Mouse (Mus musculus) natural killer cell, adult 2 months (primary cell): ENCODE measurements around the gene Xcl1.

Source experiments
- DNase-seq, 2 experiments: peaks; one replicate each; pipeline ENCODE4 v3.0.0; 2022; ENCODE audit warnings: low spot score in 2 of 2

Gene Xcl1

DNA sequence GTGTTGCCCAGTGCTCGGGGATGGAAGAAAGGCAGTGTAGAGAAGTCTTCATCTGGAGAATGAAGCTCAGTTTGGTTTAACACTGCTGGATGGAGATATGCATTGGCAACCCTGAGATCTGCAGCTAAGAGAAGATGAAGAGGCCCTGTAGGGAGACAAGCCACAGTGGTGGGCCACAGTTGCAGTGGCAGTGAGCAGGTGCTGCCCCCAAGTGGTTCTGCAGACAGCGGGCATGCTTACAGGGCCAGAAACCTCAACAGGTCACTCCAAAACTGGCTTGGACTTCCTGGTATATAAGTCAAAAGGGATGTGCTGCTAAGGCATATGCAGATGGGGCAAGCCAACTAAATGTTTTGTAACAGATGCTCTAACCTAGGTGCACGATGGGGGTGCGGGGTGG, 30.3 kb downstream of the Xcl1 start:
- peak in 1 of 2 experiments; percentile 55 for DNase-seq

DNA sequence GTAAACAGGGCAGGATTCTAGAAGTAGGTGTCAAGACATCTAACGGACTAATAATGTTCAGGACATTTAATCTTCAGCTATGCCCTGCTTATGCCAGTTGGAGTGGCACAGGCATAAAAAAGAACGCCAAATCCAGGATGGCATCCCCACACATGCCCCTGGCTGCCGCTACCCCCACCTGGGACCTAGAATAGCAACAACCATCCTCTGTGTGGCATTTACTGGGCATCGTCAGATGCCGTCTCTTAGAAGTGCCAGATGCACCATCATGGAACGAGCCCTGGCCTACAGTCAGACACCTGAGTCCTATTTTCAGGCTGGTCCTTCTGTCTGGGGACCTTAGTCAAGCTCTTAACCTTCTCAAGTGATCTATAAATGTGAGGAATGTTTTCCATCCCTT, 34.6 kb downstream of the Xcl1 start:
- no peak for DNase-seq

DNA sequence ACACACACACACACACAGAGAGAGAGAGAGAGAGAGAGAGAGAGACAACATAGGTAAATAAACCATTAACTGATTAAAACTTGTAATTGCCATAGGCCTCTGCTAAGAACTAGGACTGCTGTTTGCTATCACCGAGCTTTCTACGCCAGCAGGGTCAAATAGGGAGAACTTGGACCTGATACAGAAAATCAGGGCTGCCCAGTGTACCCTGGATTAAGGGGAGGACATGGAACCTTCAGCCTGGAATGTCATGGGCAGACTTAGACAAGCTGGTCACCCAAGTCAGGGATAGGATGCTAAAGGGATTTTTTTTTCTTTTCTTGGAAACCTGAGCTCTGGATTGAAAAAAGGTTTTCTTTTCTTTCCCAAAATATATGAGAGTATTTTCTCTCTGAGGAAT, 35.1 kb downstream of the Xcl1 start:
- no peak for DNase-seq

DNA sequence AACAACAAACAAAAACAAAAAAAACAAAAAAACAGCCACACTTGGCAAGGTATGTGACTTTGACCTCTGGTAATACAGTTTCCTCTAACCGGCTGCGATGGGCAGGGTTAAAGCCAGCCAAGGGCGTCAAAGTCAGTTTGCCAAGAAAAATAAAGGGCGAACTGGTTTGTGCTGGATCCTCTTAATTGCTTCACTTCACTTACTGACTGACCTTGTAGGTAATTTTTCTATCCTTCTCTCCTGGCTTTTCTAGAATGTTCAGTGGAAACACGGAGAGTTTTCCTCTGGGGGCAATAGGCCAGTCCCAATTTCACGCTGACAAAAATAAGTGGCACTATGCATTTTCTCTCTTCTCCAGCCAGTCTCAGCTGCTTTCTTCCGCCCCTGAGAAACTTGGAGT, 35.8 kb downstream of the Xcl1 start:
- no peak for DNase-seq

DNA sequence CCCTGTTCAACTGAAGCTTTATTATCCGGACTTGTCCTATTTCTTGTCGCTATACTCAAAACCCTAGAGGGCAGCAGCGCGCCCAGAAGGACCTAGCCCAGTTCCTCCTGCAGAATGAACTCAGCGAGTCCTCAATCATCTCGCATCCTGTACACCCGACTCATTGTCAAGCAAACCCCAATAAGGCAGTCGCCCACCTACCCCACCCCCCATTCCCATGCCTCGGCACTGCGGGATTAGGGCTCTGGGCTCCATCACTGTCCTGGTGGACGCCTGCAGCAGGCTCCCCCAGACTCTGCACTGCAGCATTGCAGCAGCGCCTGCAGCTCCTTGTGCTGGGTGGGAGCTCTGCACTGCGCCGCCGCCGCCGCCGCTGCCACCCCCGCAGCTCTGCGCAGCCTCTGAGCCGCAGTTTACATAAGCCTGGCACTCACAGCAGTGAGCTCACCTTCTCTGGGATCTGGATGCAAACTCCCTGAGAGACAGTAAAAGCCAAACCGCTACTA, 36.4 kb downstream of the Xcl1 start:
- peak; percentile 68 to 75 for DNase-seq

DNA sequence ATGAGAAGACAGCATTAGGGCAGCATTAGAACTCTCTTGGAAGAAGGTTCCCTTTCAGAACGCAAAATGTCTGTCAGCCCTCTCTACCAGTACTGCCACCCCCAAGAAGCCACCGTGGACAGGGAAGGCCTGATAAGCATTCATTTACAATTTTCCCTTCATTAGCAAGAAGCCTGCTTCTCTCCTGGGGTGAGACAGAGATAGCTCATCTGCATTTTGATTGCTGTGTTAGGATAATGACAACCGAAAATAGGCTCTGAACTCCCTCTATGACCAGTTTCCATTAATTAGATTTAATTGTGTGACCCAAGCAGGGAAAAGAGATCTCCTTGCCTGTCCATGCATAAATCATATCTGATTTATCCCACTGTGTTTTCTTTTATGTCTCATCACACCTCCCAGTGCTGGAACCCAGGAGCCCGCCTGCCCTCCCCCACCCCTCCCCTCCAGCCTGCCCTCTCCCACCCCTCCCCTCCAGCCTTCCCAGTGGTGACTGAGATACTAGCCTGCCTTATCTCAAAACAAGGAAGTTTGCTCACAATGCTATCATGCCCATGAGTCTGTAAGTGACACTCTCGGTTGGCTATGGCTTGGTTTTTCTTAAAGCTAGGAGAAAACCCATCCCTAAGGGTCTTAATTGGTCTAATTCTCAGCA, 38.0 kb downstream of the Xcl1 start:
- no peak for DNase-seq

DNA sequence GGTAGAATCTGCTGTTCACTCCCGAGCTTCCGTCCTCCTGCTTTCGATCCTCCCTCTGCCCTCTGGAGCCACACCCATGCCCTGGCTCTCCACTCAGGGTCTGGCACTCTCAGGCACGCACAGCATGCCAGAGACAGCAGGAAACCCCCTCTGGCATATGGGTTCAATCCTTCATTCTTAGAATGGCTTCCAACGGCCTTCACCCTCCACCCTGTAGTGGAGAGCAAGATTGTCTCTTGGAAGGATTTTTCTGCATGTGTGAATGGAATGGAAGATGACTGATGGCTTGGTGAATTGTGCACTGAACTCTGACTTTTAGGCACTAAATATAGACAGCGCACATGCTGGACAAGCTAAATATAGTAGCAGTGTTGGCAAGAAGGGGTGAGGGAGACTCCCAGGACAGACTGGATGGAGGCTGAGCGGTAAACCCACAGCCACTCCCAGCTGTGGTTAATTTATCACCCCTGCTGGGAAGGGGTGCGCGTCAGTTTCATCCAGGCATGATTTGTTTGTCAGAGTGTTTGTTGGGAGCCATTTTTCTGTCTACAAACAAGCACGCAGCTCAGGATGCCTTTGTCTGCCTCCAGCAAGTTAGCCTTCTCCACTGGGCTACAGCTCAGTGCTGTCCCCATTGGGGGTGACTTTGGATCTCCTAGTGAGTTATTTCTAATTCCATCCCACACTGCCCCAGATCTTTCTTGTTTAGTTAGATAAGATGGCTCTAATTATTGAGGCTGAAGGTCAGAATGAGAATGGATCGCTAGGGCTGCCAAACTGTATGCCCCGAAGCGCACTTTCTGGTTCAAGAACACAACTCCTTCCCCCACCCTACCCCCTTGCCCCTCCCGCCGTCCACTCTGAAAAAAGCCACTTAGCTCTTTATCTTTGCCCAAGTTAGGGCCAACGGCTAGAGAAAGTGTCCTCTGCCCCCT, 38.8 kb downstream of the Xcl1 start:
- DNase-seq, result no peak

DNA sequence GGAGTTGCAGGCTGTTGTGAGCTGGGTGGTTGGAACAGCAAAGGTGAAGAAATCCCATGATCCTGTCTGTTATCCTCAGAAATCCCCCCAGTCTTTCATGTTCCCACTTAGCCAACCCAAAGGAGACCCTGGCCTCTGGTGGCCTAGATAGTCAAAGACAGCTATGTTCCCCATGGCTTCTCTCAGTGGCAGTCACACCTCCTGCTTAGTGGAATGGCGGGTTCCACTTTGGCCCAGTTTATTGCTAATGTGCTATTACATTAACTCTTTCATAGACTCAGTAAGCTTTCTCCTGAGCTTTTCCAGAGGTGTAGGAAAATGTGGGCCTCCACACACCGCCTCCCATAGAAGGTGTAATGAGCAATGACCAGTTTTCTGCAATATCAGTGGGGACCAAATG, 39.5 kb downstream of the Xcl1 start:
- no peak for DNase-seq

DNA sequence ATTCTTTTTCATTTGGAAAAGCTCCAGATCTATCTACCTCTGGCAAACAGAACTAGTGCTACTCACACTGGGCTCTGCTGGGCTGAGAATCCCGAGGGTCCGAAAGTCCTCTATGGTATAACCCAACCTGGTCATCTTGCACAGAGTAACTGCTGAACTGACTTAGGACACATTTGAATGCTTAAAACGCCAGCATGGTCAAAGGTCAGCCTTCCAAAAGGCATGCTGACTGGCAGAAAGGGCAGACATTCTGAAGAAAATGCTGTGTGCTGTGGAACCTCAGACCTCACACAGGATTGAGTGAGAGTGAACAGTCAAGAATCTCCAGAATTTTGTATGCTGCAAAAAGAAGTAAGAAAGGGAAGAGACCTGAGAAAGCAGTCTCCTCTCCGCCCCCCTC, 45.0 kb downstream of the Xcl1 start:
- DNase-seq, result no peak

DNA sequence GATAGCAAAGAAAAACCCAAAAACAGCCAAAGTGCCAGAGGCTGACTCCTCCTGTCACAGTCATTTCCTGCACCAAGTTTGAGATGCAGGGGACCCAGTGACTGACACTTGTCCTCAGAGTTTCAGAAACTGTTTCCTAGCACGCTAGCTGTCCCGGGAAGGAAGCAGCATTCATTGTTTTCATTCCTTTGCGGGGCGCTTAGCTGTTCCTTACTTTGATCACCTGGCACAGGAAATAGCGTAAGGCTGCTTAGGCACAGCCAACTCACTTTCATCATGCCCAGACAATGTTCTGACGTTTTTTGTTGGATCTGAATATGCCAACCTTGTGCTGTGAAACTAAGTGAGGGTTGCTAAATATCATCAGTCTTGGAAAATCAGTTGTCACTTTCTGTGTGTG, 46.8 kb downstream of the Xcl1 start:
- no peak for DNase-seq

DNA sequence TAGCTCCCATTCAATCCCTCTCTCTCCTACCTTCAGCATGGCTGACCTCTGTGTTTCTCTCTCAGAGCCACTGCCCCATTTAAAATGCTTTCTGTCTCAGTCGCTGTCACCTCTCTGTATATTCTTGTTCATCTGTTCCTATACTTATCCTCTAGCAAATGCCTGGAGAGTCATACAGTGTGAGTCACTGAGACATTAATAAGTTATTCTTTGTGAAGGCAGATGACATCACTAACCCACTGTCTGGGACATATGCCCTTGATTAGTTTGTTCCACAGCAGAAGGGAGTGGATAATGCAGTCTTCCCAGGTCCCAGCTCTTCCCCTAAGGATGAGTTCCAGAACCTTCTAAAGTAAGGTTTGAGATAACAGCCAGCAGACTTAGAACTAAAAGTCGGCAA, 47.6 kb downstream of the Xcl1 start:
- no peak for DNase-seq

DNA sequence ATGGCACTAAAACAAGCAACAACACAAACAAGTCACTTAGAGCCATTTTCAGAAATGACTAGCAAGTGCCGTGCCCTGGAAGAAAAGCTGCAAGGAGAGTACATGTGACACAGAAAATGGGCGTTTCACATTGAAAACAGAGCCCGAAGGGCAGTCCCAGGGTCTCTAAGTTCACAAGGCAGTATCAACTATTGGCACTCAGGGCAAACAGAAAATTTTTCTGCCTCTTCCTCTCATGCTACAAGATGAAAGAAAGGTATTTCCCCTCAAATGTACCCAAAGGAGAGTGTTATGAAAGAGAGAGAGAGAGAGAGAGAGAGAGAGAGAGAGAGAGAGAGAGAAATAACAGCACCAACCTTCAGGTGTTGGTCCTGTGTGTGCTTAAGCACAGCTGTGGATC, 53.4 kb downstream of the Xcl1 start:
- DNase-seq, result no peak
